Comparison of ENCODE assay signal across 22 mouse cellular contexts in genomic region chr1:69828872-69829479, GRCm38 (mm10). TPM values are rescaled to one million over a fixed set of nuclear protein-coding genes. Genes with fewer than 3 reads are reported as not detected.
A peak's percentile ranks its signal among the peaks of the same experiment; 100 is the strongest.
DNase-seq lines count a peak whose midpoint lies in the region; ATAC-seq and TF ChIP-seq lines count a peak whose summit lies in the region.
"Had no signal": no experiment of that assay in that cellular context is flagged by ENCODE, and none has a peak within 500 bp of the region (broad histone marks: within the 10 kb centered on the region; RNA-seq: fewer than 3 reads in every experiment).

No protein-coding gene starts in this region.

- no peaks in the 10 kb centered on the region for H3K36me3 ChIP-seq in kidney, postnatal 0 days (ENCODE audit: insufficient read depth, low read length)
- no peaks in the 10 kb centered on the region for H3K36me3 ChIP-seq in liver, embryonic 11.5 days (ENCODE audit: control insufficient read depth, insufficient read depth, low read length)
- H3K36me3 ChIP-seq: embryonic facial prominence, embryonic 13.5 days; forebrain, embryonic 12.5 days; G1E; limb, embryonic 12.5 days; neural tube, embryonic 13.5 days had no signal

- H3K27ac ChIP-seq in kidney, postnatal 0 days: no peak overlapping the region
- H3K27ac ChIP-seq in liver, embryonic 11.5 days (ENCODE audit: low read depth, low read length): no peak overlapping the region
- H3K27ac ChIP-seq: embryonic facial prominence, embryonic 13.5 days; forebrain, embryonic 12.5 days; hindbrain, embryonic 14.5 days; limb, embryonic 12.5 days; neural tube, embryonic 13.5 days had no signal

- 66% methylated on average over 7 of the region's 7 CpGs for WGBS in kidney, postnatal 0 days
- 83% methylated on average over 7 of the region's 7 CpGs for WGBS in liver, embryonic 11.5 days

- peak; percentile 50 for DNase-seq in kidney, postnatal 0 days (ENCODE audit: low spot score)
- no peak for DNase-seq in kidney, adult 9 months
- peak; percentile 0 for DNase-seq in lung, postnatal 25 days (ENCODE audit: low spot score)
- no peak for DNase-seq in lung, postnatal 4 days
- DNase-seq in 3T3-L1 (ENCODE audit: low read depth, low spot score) (peak; percentile 22), R1 (ENCODE audit: low read depth, low spot score) (peak; percentile 12)
- DNase-seq in liver, embryonic 11.5 days (ENCODE audit: low spot score): no peak
- DNase-seq: adrenal gland, postnatal 25 days; gastrocnemius, postnatal 25 days; heart, postnatal 10 days; layer of hippocampus, postnatal 36 days; right cerebral cortex, adult 18-20 months had no signal

- no peaks in the 10 kb centered on the region for H3K27me3 ChIP-seq in kidney, postnatal 0 days (ENCODE audit: insufficient read depth, low read length)
- H3K27me3 ChIP-seq in liver, embryonic 11.5 days (replicated peaks; ENCODE audit: control insufficient read depth, insufficient read depth, low read length): no peaks in the 10 kb centered on the region
- H3K27me3 ChIP-seq: embryonic facial prominence, embryonic 13.5 days; forebrain, embryonic 12.5 days; limb, embryonic 12.5 days; neural tube, embryonic 13.5 days had no signal

- no peak overlapping the region for H3K4me2 ChIP-seq in kidney, postnatal 0 days (ENCODE audit: low read length)
- no peak overlapping the region for H3K4me2 ChIP-seq in liver, embryonic 11.5 days
- H3K4me2 ChIP-seq: embryonic facial prominence, embryonic 13.5 days; forebrain, embryonic 12.5 days; hindbrain, embryonic 14.5 days; limb, embryonic 12.5 days; neural tube, embryonic 13.5 days had no signal

- H3K9me3 ChIP-seq in kidney, postnatal 0 days (replicated peaks; ENCODE audit: low read length): no peaks in the 10 kb centered on the region
- H3K9me3 ChIP-seq in liver, embryonic 11.5 days (ENCODE audit: control insufficient read depth, low read length): no peaks in the 10 kb centered on the region
- H3K9me3 ChIP-seq: embryonic facial prominence, embryonic 13.5 days; forebrain, embryonic 12.5 days; G1E; limb, embryonic 12.5 days; neural tube, embryonic 13.5 days had no signal

- no peak for TF ChIP-seq CTCF in kidney, postnatal 0 days (IDR thresholded peaks at IDR 0.05; ENCODE audit: low read depth)

- H3K9ac ChIP-seq in kidney, postnatal 0 days (ENCODE audit: low read depth, low read length): no peak overlapping the region
- H3K9ac ChIP-seq in liver, embryonic 11.5 days (ENCODE audit: low read depth, low read length): no peak overlapping the region
- H3K9ac ChIP-seq: embryonic facial prominence, embryonic 13.5 days; forebrain, embryonic 12.5 days; hindbrain, embryonic 14.5 days; limb, embryonic 12.5 days; neural tube, embryonic 13.5 days had no signal

- H3K4me1 ChIP-seq in kidney, postnatal 0 days (replicated peaks; ENCODE audit: insufficient read depth, low read length): 0 out of 2 replicates have a peak, but pooled peaks cover 2% of the 10 kb centered on the region
- no peaks in the 10 kb centered on the region for H3K4me1 ChIP-seq in liver, embryonic 11.5 days (replicated peaks; ENCODE audit: control insufficient read depth, insufficient read depth, low read length)

- no peak for ATAC-seq in kidney, postnatal 0 days (replicated peaks; ENCODE audit: low FRiP score, low read depth)
- ATAC-seq in liver, embryonic 11.5 days (replicated peaks; ENCODE audit: low FRiP score): no peak

- H3K4me3 ChIP-seq in kidney, postnatal 0 days (replicated peaks; ENCODE audit: low read depth, low read length): no peak overlapping the region
- no peak overlapping the region for H3K4me3 ChIP-seq in liver, embryonic 11.5 days (ENCODE audit: low read depth, low read length)
- H3K4me3 ChIP-seq: embryonic facial prominence, embryonic 13.5 days; forebrain, embryonic 12.5 days; limb, embryonic 12.5 days; neural tube, embryonic 13.5 days had no signal

RNA-seq across cellular contexts. Expression of gene Spag16, which starts 2.2 kb away (rescaled TPM):
- 0.56 and 0.71 TPM in 2 replicates for polyA plus RNA-seq in kidney, postnatal 0 days (2015; fragmentation: Nextera tagmentation; extraction: Ambion mirVana)
- polyA plus RNA-seq in liver, embryonic 11.5 days (2014; fragmentation: Nextera tagmentation; extraction: Ambion mirVana): 0.25 and 0.32 TPM in 2 replicates
- polyA plus RNA-seq: G1E; large intestine, adult 2 months; liver, embryonic 16.5 days; spleen, adult 2 months; urinary bladder, adult 2 months had no signal

Comparison
In these comparisons a context has a peak if more than half of its experiments do, and no peak if none do; other contexts are left out.
1. DNase-seq: peak in kidney, postnatal 0 days (single experiment), lung, postnatal 25 days (single experiment), 3T3-L1 (single experiment) and R1 (single experiment); none in kidney, adult 9 months (single experiment), lung, postnatal 4 days (0 of 2) and liver, embryonic 11.5 days (single experiment).